Mouse (Mus musculus) CH12.LX (cell line): ENCODE data around the gene Pla2g2d.

Experiments used
- PAX5 ChIP-seq: IDR thresholded peaks from 2 replicates; pipeline ENCODE4 v1.6.1; 2012; ENCODE audit warnings: low read length, inconsistent platforms, mixed read lengths
- ZNF384 ChIP-seq: IDR thresholded peaks from 2 replicates; pipeline ENCODE4 v1.6.1; 2012; ENCODE audit warnings: low read depth, low read length, improper control_type of control experiment, inconsistent platforms

DNA sequence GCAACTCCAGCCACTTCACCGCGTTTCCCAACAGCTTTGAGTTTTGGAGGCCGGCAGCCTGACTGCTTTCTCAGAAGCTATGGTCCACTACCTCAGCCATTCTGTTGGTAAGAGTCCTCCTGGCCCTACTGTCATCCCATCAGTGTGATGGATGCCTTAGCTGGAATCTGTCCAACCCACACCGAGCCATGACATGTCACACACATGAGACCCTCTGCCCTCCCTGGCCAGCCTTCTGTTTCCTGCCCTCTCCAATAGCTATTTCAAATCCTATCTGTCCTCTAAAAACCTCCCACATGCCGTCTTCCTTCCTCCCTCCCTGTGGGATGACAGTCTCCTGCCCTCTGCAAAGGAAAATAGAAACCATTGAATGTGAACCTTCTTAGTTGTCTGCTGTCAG is 49.8 kb upstream of the Pla2g2d start:
- TF ChIP-seq ZNF384 (no peak), PAX5 (no peak)
